9 mouse cellular contexts compared by ENCODE assay signal in the genomic region with DNA sequence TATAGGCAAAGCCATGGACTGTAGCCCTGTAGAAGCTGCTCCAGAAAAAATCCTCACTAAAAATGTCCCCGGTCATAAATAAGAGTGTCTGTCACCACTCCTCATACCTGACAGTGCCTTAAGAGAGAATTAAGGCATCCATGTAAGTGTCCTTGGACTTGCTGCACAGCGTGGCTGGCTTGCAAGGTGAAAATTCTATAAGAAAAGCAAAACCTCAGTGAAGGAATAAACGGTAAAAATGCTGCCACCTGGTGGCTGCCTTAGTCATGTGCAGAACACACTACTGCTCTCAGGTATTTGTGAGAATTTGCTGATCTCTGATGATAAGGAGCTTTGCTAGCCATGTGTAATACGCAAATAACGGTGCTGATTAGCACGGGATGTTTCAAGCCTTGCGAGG.
A peak's percentile ranks its signal among the peaks of the same experiment; 100 is the strongest.
DNase-seq lines count a peak whose midpoint lies in the region; ATAC-seq and TF ChIP-seq lines count a peak whose summit lies in the region.
"Had no signal": no experiment of that assay in that cellular context is flagged by ENCODE, and none has a peak within 500 bp of the region (broad histone marks: within the 10 kb centered on the region; RNA-seq: fewer than 3 reads in every experiment).

No protein-coding gene starts in this region.

- no peak overlapping the region for H3K4me3 ChIP-seq in gastrocnemius, adult 2 months
- no peak overlapping the region for H3K4me3 ChIP-seq in forebrain, embryonic 15.5 days
- H3K4me3 ChIP-seq in lung, postnatal 0 days (ENCODE audit: low read depth, low read length), result no peak overlapping the region
- H3K4me3 ChIP-seq: limb, embryonic 12.5 days had no signal

- H3K36me3 ChIP-seq in forebrain, embryonic 15.5 days, result no peaks in the 10 kb centered on the region
- H3K36me3 ChIP-seq in lung, postnatal 0 days (ENCODE audit: insufficient read depth, low read length), result no peaks in the 10 kb centered on the region
- H3K36me3 ChIP-seq: limb, embryonic 12.5 days had no signal

- H3K27me3 ChIP-seq in forebrain, embryonic 15.5 days, result no peaks in the 10 kb centered on the region
- H3K27me3 ChIP-seq in lung, postnatal 0 days (replicated peaks; ENCODE audit: insufficient read depth, low read length), result no peaks in the 10 kb centered on the region
- H3K27me3 ChIP-seq: limb, embryonic 12.5 days had no signal

- H3K27ac ChIP-seq in gastrocnemius, adult 2 months, result no peak overlapping the region
- no peak overlapping the region for H3K27ac ChIP-seq in forebrain, embryonic 15.5 days (replicated peaks)
- H3K27ac ChIP-seq in lung, postnatal 0 days (ENCODE audit: low read length), result no peak overlapping the region
- H3K27ac ChIP-seq: limb, embryonic 12.5 days had no signal

- DNase-seq in gastrocnemius, adult 2 months, result no peak
- DNase-seq in gastrocnemius, adult 8-10 months (ENCODE audit: low spot score in 2 of 2), result no peak
- DNase-seq in B cell, adult 2 months, result peak; percentile 2 to 10
- DNase-seq in c-Kit-positive CD71-negative TER-119-negative erythroid progenitor cells, embryonic 14.5 days (ENCODE audit: low read depth), result peak; percentile 9
- DNase-seq in kidney, postnatal 36 days, result peak; percentile 20 to 75
- peak; percentile 49 for DNase-seq in lung, postnatal 0 days (ENCODE audit: low spot score)
- peak; percentile 72 for DNase-seq in right cerebral cortex, postnatal 14 days

- WGBS in forebrain, embryonic 15.5 days, result 37% methylated on average over 7 of the region's 7 CpGs
- WGBS in lung, postnatal 0 days, result 23% methylated on average over 7 of the region's 7 CpGs

- peak; percentile 76 for TF ChIP-seq CTCF in gastrocnemius, adult 2 months (IDR thresholded peaks at IDR 0.05)
- TF ChIP-seq CTCF in lung, postnatal 0 days (IDR thresholded peaks at IDR 0.05), result peak; percentile 73

- no peak for TF ChIP-seq EP300 in lung, postnatal 0 days (IDR thresholded peaks at IDR 0.05)

- intact Hi-C loops in gastrocnemius, adult 2 months (cut with DNase I), result loop anchor here (10.0 kb wide), 1 partner anchor 541 kb away; no protein-coding TSS in a partner anchor

- H3K4me2 ChIP-seq in forebrain, embryonic 15.5 days (replicated peaks), result no peak overlapping the region
- H3K4me2 ChIP-seq in lung, postnatal 0 days (replicated peaks; ENCODE audit: low read depth, low read length), result no peak overlapping the region
- H3K4me2 ChIP-seq: limb, embryonic 12.5 days had no signal

- H3K9me3 ChIP-seq in forebrain, embryonic 15.5 days, result no peaks in the 10 kb centered on the region
- H3K9me3 ChIP-seq in lung, postnatal 0 days (ENCODE audit: low read length), result no peaks in the 10 kb centered on the region; the same call in 1 of the 2 replicates
- H3K9me3 ChIP-seq: limb, embryonic 12.5 days had no signal

- no peak overlapping the region for H3K9ac ChIP-seq in forebrain, embryonic 15.5 days (replicated peaks)
- no peak overlapping the region for H3K9ac ChIP-seq in lung, postnatal 0 days (replicated peaks; ENCODE audit: low read depth)
- H3K9ac ChIP-seq: limb, embryonic 12.5 days had no signal

- H3K4me1 ChIP-seq in forebrain, embryonic 15.5 days, result no peaks in the 10 kb centered on the region
- H3K4me1 ChIP-seq in lung, postnatal 0 days (ENCODE audit: insufficient read depth, low read depth, low read length), result no peaks in the 10 kb centered on the region
- H3K4me1 ChIP-seq: limb, embryonic 12.5 days had no signal

- ATAC-seq in forebrain, embryonic 15.5 days (replicated peaks), result peak; percentile 79
- no peak for ATAC-seq in lung, postnatal 0 days

Comparison
In these comparisons a context has a peak if more than half of its experiments do, and no peak if none do; other contexts are left out.
1. DNase-seq: peak in B cell, adult 2 months (2 of 2), c-Kit-positive CD71-negative TER-119-negative erythroid progenitor cells, embryonic 14.5 days (single experiment), kidney, postnatal 36 days (2 of 2), lung, postnatal 0 days (single experiment) and right cerebral cortex, postnatal 14 days (single experiment); none in gastrocnemius, adult 2 months (single experiment) and gastrocnemius, adult 8-10 months (0 of 2).